Mouse (Mus musculus): ENCODE data around the gene Acod1. TPM values are rescaled to one million over a fixed set of nuclear protein-coding genes. Genes with fewer than 3 reads are reported as not detected.

Gene Acod1
- total RNA-seq, 2 experiments from 2014 or later = 0.17 to 2.7 TPM

DNA sequence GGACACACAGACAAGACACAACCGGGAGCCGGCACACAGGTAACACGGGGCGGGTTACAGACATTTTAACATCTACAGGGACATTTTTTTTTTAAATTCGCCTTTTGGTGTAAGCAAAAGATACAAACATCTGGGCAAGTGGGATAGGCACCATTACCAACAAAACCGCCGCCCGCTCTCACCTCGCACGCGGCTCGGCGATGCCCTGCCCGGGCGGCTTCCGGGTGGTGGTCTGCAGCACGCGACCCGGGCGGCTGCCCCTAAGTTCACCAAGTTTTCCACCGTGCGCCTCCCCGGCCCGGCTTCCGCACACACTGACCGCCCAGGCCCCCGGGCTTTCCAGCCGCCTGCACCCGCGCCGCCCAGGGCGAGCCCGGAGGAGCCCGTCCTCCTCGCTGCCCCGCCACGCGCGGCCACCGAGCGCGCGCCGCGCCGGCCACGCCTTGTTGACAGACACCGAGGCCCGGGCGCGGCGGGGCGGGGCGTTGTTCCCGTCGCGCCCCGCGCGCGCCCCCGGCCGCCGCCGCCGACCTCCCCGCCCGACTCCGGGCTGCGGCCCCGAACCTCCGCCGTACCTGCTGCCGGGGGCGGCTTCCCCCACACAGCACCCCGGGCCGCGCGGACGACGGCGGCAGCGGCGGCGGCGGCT, 51.9 kb downstream of the Acod1 start:
- ATAC-seq (replicated peaks; ENCODE audit: low FRiP score, poor library complexity, severe bottlenecking) = peak; percentile 74

GRCm38 (mm10) chr14:103099238-103099933, 52.6 kb downstream of the Acod1 start, which contains the start of gene Fbxl3:
TSS of gene Fbxl3 (minus strand) at chr14:103099566.
- ATAC-seq (replicated peaks; ENCODE audit: low FRiP score, poor library complexity, severe bottlenecking) = peak; percentile 95

DNA sequence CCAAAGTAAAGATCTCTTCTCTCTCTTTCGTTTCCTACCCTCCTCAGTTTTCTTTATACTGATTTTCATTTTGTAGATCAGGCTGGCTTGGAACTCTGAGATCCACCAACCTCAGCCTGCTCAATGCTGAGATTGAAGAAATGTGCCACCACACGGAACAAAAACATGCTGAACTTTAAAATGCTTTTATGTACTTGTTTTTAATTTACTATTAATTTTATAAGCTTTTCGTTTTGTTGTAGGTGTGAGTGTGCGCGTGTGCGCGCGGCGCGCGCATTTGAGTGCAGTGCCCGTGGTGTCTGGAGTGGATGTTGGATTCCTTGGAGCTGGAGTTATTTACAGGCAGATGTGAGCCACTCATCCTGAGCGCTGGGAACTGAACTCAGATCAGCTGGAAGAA, 53.5 kb downstream of the Acod1 start:
- ATAC-seq (replicated peaks; ENCODE audit: low FRiP score, poor library complexity, severe bottlenecking) = no peak

DNA sequence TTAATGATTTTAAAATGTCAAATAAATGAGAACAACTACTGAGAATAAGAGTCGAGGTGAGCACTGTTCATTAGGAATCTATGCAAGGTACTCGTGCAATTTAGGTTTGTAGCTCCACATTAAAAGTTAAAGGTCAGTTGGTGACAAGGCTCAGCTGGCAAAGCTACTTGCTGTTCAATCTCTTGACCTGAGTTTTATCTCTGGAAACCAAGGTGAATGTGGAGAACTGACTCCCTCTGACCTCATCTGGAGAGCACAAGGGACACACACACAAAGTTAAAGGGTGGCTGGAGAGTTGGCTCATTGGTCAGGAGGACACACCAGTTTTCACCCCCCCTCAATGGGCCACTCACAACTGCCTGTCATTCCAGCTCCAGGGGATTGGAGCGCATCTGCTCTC, 54.4 kb downstream of the Acod1 start:
- no peak for ATAC-seq (replicated peaks; ENCODE audit: low FRiP score, poor library complexity, severe bottlenecking)

DNA sequence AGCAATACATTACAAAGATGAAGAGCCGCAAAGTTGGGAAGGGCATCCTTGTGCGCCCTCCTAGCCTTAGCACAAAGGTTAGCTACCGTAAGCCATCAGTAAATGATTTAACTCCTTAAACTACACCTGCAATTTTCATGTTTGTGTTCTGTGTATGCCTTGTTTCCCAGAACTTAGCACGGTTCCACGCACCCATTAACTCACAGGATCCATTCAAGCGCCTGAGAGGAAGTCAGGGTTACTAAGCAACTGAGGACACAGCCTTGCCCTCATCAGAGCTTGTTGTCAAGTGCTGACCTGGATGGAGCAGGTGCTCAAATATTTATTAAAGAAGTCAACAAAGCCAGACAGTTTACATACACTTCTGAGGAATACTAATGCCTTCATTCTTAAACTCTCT, 55.5 kb downstream of the Acod1 start:
- no peak for ATAC-seq (replicated peaks; ENCODE audit: low FRiP score, poor library complexity, severe bottlenecking)

DNA sequence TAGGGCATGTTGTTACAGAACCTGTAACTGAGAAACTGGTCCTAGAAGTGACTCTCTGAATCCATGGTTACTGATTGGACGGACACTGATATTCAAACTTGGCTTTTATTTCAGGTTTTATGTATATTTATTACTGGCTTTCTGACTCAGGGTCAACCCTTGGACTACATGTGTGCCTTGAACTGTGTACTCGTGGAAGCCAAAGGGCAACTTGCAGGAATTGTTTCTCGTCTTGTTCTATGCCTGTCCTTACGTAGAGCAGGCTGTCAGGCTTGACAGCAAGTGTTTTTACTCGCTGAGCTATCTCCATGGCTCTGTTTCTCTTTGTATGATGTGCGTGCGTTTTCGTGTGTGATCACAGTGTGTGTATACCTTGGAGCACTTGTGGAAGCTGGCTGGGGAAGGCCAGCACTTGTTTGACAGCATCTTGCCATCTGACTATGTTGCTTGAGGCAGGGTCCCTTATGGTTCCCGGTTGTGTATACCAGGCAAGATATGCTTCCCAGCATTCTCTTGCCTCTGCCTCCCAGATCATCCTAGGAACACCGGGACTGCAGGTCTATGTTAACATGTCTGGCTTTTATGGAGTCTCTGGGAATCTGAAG, 56.1 kb downstream of the Acod1 start:
- ATAC-seq (replicated peaks; ENCODE audit: low FRiP score, poor library complexity, severe bottlenecking) = no peak

Other genes with a start within 250 kb of the Acod1 start
- gene Kctd12, start 64.3 kb upstream of the Acod1 start, total RNA-seq (2015; ENCODE audit: low replicate concordance) = 40.2 and 87.6 TPM in 2 replicates
- 21.2 and 30.0 TPM in 2 replicates for gene Kctd12, start 64.3 kb upstream of the Acod1 start, total RNA-seq (2017; ENCODE audit: low replicate concordance)
- gene Cln5, start 23.2 kb downstream of the Acod1 start, total RNA-seq (2015; ENCODE audit: low replicate concordance) = 18.8 and 20.9 TPM in 2 replicates
- 21.9 and 22.2 TPM in 2 replicates for gene Cln5, start 23.2 kb downstream of the Acod1 start, total RNA-seq (2017; ENCODE audit: low replicate concordance)
- 79.2 and 116 TPM in 2 replicates for gene Fbxl3, start 52.6 kb downstream of the Acod1 start, total RNA-seq (2015; ENCODE audit: low replicate concordance)
- gene Fbxl3, start 52.6 kb downstream of the Acod1 start, total RNA-seq (2017; ENCODE audit: low replicate concordance) = 239 and 296 TPM in 2 replicates

Measured in erythroblast, adult 5-6 weeks (primary cell).